Mouse (Mus musculus) liver, adult 2 months (tissue): ENCODE measurements around the gene Padi2. TPM values are rescaled to one million over a fixed set of nuclear protein-coding genes. Genes with fewer than 3 reads are reported as not detected.

Source experiments
- DNase-seq: peaks from one replicate; pipeline ENCODE4 v3.0.0-alpha.2; 2011; ENCODE audit warnings: low read depth, low spot score; ENCODE audit errors: extremely low read depth
- H3K27ac ChIP-seq: fragments of 200-500 bp; replicated peaks from 2 replicates; pipeline ENCODE4 v1.5.1; 2012; ENCODE audit warnings: low read depth, mild to moderate bottlenecking, control low read depth, inconsistent platforms, low read length; ENCODE audit not compliant: insufficient read depth
- H3K27me3 ChIP-seq: fragments of 200-500 bp; 2 replicates; pipeline ENCODE4 v1.6.1; 2012; ENCODE audit warnings: mild to moderate bottlenecking, moderate library complexity, low read length, inconsistent platforms; ENCODE audit not compliant: control insufficient read depth, insufficient read depth
- H3K36me3 ChIP-seq: fragments of 200-500 bp; 2 replicates; pipeline ENCODE4 v1.6.1; 2012; ENCODE audit warnings: low read length, inconsistent platforms; ENCODE audit not compliant: control insufficient read depth, insufficient read depth
- H3K4me1 ChIP-seq: fragments of 200-500 bp; 2 replicates; pipeline ENCODE4 v1.6.1; 2011; ENCODE audit warnings: low read length; ENCODE audit not compliant: control insufficient read depth, insufficient read depth
- H3K4me3 ChIP-seq: fragments of 200-500 bp; 2 replicates; pipeline ENCODE4 v1.5.1; 2011; ENCODE audit warnings: low read depth, mild to moderate bottlenecking, control low read depth, low read length, moderate library complexity; ENCODE audit not compliant: insufficient read depth
- H3K79me2 ChIP-seq: fragments of 200-500 bp; 2 replicates; pipeline ENCODE4 v1.6.1; 2012; ENCODE audit warnings: inconsistent platforms, mild to moderate bottlenecking, low read length, moderate library complexity; ENCODE audit not compliant: control insufficient read depth, insufficient read depth
- H3K9ac ChIP-seq: fragments of 200-500 bp; 2 replicates; pipeline ENCODE4 v1.6.1; 2012; ENCODE audit warnings: low read depth, mild to moderate bottlenecking, control low read depth, inconsistent platforms, low read length
- CTCF ChIP-seq: fragments of 200-500 bp; IDR thresholded peaks from 2 replicates; pipeline ENCODE4 v1.5.1; 2011; ENCODE audit warnings: low read depth, low read length, control low read depth
- POLR2A ChIP-seq: fragments of 200-500 bp; IDR thresholded peaks from 2 replicates; pipeline ENCODE4 v1.6.1; 2011; ENCODE audit warnings: low read length, control low read depth; ENCODE audit not compliant: insufficient read depth; ENCODE audit errors: extremely low read depth
- WGBS: fragments of 180-500 bp; shearing (Covaris S2); methylation state at CpG from one replicate; pipeline ENCODE4 v1.1.7; 2018; 5-methylcytosine and 5-hydroxymethylcytosine counted together
- polyA plus RNA-seq: library from polyadenylated mRNA; depleted of rRNA; stranded (reverse); fragments of >200 nt; gene quantifications from 2 replicates; pipeline ENCODE4 v1.2.3, GENCODE M21; 2012; rRNA removed
- total RNA-seq: library from RNA; depleted of rRNA; stranded (reverse); fragments of >200 nt; gene quantifications from 2 replicates; pipeline ENCODE4 v1.2.3, GENCODE M21; 2014; rRNA removed

The Padi2 gene
- total and polyA plus RNA-seq, 2 experiments: 0.09 to 0.21 TPM

DNA sequence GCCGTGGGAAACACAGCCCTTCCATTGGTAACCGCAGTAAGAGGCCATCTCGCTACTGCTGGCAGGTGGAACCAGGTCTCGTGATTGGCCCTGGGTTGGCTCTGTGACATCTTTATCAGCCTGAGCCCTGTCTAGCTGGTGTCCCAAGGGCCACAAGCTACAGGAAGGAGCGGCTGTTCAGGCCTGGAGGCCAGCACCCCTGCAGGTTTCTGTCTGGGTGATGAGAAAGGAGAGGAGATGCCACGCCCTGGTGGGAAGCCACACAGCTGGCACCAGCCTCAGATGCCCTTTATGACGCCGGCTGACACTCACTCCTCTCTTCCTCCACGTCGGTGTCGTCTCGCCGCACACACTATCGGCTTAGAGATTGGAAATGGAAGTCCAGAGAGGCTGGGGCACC, 83.3 kb downstream of the Padi2 start:
- H3K4me3 ChIP-seq: no peak overlapping the region
- 86% methylated on average over 14 of the region's 14 CpGs for WGBS
- no peak overlapping the region for H3K27ac ChIP-seq
- no peak for TF ChIP-seq CTCF
- no peak for TF ChIP-seq POLR2A
- H3K79me2 ChIP-seq: peaks cover 3% of the 10 kb centered on the region; the same call in 1 of the 2 replicates
- H3K9ac ChIP-seq: no peak overlapping the region
- no peak for DNase-seq
- no peaks in the 10 kb centered on the region for H3K4me1 ChIP-seq
- no peaks in the 10 kb centered on the region for H3K27me3 ChIP-seq
- no peaks in the 10 kb centered on the region for H3K36me3 ChIP-seq

DNA sequence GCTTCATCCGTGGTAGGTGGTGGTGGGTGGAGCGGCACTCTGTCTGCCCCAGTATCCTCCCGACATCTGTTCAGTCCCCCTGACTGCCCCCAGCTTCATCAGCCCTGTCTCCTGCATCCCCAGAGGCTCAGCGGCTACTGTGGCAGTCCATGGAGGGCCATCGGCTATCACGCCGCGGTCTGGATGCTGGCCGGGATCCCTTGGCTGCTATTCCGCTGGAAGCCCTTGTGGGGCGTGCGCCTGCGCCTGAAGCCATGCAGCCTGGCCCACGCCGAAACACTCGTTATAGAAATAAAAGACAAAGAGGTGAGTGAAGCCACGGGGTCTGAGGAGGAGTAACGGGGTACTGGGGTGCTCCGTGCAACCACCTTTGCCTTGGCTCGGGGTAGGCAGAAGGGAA, 86.1 kb downstream of the Padi2 start:
- DNase-seq: no peak
- no peaks in the 10 kb centered on the region for H3K27me3 ChIP-seq
- no peak overlapping the region for H3K27ac ChIP-seq
- no peaks in the 10 kb centered on the region for H3K4me1 ChIP-seq
- TF ChIP-seq CTCF (no peak), POLR2A (no peak)
- H3K9ac ChIP-seq: no peak overlapping the region
- 93% methylated on average over 20 of the region's 20 CpGs for WGBS
- no peaks in the 10 kb centered on the region for H3K36me3 ChIP-seq
- H3K79me2 ChIP-seq: no peaks in the 10 kb centered on the region; the same call in 1 of the 2 replicates
- H3K4me3 ChIP-seq: no peak overlapping the region

DNA sequence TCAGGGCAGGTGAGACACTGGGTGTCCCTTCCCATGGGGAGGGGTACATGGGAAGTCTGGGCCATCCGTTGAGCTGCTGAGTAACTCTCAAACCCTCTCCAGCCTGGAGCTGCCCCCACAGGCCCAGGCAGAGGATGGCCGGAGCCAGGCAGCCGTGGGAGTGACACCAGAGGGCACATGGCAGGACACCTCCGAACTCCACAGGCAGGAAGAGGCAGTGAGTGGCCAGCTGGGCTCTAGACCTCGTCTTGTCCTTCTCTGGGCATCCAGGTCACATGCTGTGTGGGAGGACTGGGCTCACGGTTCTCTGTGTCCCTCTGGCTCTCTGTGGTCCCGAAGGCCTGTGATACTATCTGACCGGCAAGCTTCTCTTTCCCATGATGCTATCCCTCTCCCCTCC, 87.7 kb downstream of the Padi2 start:
- H3K36me3 ChIP-seq: no peaks in the 10 kb centered on the region
- no peak overlapping the region for H3K4me3 ChIP-seq
- no peak for TF ChIP-seq POLR2A
- no peak for TF ChIP-seq CTCF
- H3K27me3 ChIP-seq: no peaks in the 10 kb centered on the region
- H3K27ac ChIP-seq: no peak overlapping the region
- DNase-seq: no peak
- no peaks in the 10 kb centered on the region; the same call in 1 of the 2 replicates for H3K79me2 ChIP-seq
- no peaks in the 10 kb centered on the region for H3K4me1 ChIP-seq
- no peak overlapping the region for H3K9ac ChIP-seq
- WGBS: 90% methylated on average over 8 of the region's 8 CpGs

DNA sequence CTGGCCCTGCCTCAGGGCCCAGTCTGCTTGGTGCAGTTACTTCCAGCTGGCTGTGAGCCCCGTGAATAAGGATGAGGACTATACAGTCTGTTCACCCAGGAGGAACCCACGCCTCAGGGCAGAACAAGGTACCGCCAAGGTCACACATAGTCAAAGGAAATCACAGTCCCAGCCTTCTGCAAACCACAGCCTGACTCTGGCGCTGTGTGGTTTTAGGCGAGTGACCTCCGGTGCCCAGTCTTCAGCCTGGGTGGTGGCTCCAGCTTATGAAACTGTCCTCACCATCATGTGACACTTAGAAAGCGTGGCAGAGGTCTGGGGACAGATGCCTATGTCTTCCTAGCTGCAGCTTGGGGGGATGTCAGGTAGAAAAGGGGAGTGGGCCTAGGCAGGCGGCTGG, 89.7 kb downstream of the Padi2 start:
- TF ChIP-seq POLR2A: no peak
- no peak for TF ChIP-seq CTCF
- Histone ChIP-seq H3K4me1 (no peaks in the 10 kb centered on the region), H3K79me2 (no peaks in the 10 kb centered on the region), H3K27ac (no peak overlapping the region), H3K36me3 (no peaks in the 10 kb centered on the region), H3K9ac (no peak overlapping the region), H3K4me3 (no peak overlapping the region), H3K27me3 (no peaks in the 10 kb centered on the region)
- WGBS: 93% methylated on average over 8 of the region's 8 CpGs
- DNase-seq: no peak

DNA sequence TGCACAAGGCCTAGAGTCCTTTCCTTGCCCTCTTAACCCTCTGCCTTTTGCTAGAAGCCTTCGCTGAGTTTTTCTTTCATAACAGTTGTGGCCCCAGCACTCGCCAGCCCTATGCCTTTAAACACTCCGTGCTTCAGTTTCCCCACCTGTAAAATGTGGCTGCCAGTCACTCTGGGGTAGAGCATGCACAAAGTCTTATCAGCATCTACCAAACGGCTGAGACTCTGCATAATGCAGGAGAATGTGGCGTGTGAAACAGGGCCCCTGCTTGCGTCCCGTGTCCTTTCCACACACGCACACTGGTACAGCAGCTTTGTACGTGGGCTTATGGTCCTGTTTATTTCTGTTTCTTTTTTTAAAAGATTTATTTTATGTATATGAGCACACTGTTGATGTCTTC, 90.7 kb downstream of the Padi2 start:
- Histone ChIP-seq H3K9ac (no peak overlapping the region), H3K36me3 (no peaks in the 10 kb centered on the region), H3K27me3 (no peaks in the 10 kb centered on the region), H3K4me3 (no peak overlapping the region), H3K79me2 (no peaks in the 10 kb centered on the region), H3K27ac (no peak overlapping the region), H3K4me1 (no peaks in the 10 kb centered on the region)
- 96% methylated on average over 9 of the region's 9 CpGs for WGBS
- no peak for DNase-seq
- no peak for TF ChIP-seq POLR2A
- no peak for TF ChIP-seq CTCF

Other genes starting within 250 kb of the Padi2 start
- 17.7 and 25.5 TPM in 2 replicates for gene Arhgef10l, start 240.3 kb upstream of the Padi2 start, total RNA-seq
- gene Arhgef10l, start 240.3 kb upstream of the Padi2 start, polyA plus RNA-seq: 54.4 and 69.9 TPM in 2 replicates
- gene Rcc2, start 205.8 kb upstream of the Padi2 start, total RNA-seq: 5.3 and 7.2 TPM in 2 replicates
- gene Rcc2, start 205.8 kb upstream of the Padi2 start, polyA plus RNA-seq: 14.3 and 16.3 TPM in 2 replicates
- not detected in 2 replicates for gene Padi6, start 163.7 kb upstream of the Padi2 start, total RNA-seq
- not detected in 2 replicates for gene Padi6, start 163.7 kb upstream of the Padi2 start, polyA plus RNA-seq
- gene Padi4, start 132.1 kb upstream of the Padi2 start, total RNA-seq: 0.09 TPM in 1 of 2 replicates, not detected in the other
- 0.12 and 0.20 TPM in 2 replicates for gene Padi4, start 132.1 kb upstream of the Padi2 start, polyA plus RNA-seq
- not detected in 2 replicates for gene Padi3, start 95.7 kb upstream of the Padi2 start, total RNA-seq
- not detected in 2 replicates for gene Padi3, start 95.7 kb upstream of the Padi2 start, polyA plus RNA-seq
- not detected in 2 replicates for gene Padi1, start 60.6 kb upstream of the Padi2 start, total RNA-seq
- gene Padi1, start 60.6 kb upstream of the Padi2 start, polyA plus RNA-seq: not detected in 2 replicates
- gene Sdhb, start 54.9 kb downstream of the Padi2 start, total RNA-seq: 479 and 532 TPM in 2 replicates
- gene Sdhb, start 54.9 kb downstream of the Padi2 start, polyA plus RNA-seq: 324 and 347 TPM in 2 replicates
- 12.9 and 13.3 TPM in 2 replicates for gene Atp13a2, start 80.5 kb downstream of the Padi2 start, total RNA-seq
- gene Atp13a2, start 80.5 kb downstream of the Padi2 start, polyA plus RNA-seq: 32.5 and 34.0 TPM in 2 replicates
- 0.18 TPM in 1 of 2 replicates, not detected in the other for gene Mfap2, start 104.1 kb downstream of the Padi2 start, total RNA-seq
- 0.30 and 0.45 TPM in 2 replicates for gene Mfap2, start 104.1 kb downstream of the Padi2 start, polyA plus RNA-seq
- 0.67 and 0.74 TPM in 2 replicates for gene Crocc, start 154.2 kb downstream of the Padi2 start, total RNA-seq
- 0.76 and 1.7 TPM in 2 replicates for gene Crocc, start 154.2 kb downstream of the Padi2 start, polyA plus RNA-seq
- 5.2 and 8.5 TPM in 2 replicates for gene Necap2, start 172.0 kb downstream of the Padi2 start, total RNA-seq
- gene Necap2, start 172.0 kb downstream of the Padi2 start, polyA plus RNA-seq: 7.6 and 11.3 TPM in 2 replicates
- not detected in 2 replicates for gene Spata21, start 182.0 kb downstream of the Padi2 start, total RNA-seq
- gene Spata21, start 182.0 kb downstream of the Padi2 start, polyA plus RNA-seq: not detected in 2 replicates
- gene Szrd1, start 233.4 kb downstream of the Padi2 start, total RNA-seq: 26.6 and 39.5 TPM in 2 replicates
- 43.6 and 46.8 TPM in 2 replicates for gene Szrd1, start 233.4 kb downstream of the Padi2 start, polyA plus RNA-seq
- 2.0 and 2.8 TPM in 2 replicates for gene Fbxo42, start 241.6 kb downstream of the Padi2 start, total RNA-seq
- gene Fbxo42, start 241.6 kb downstream of the Padi2 start, polyA plus RNA-seq: 4.6 and 6.3 TPM in 2 replicates